Comparison of ENCODE assay signal across 8 mouse cellular contexts in genomic region chr4:59582186-59582585, GRCm38 (mm10). TPM values are rescaled to one million over a fixed set of nuclear protein-coding genes. Genes with fewer than 3 reads are reported as not detected.
A peak's percentile ranks its signal among the peaks of the same experiment; 100 is the strongest.
DNase-seq lines count a peak whose midpoint lies in the region; ATAC-seq and TF ChIP-seq lines count a peak whose summit lies in the region.

No protein-coding gene starts in this region.

- no peak for ATAC-seq in heart, embryonic 15.5 days (replicated peaks; ENCODE audit: insufficient number of reproducible peaks, insufficient read depth, low FRiP score, low read depth)
- no peak for ATAC-seq in monocyte, adult 5-6 weeks (replicated peaks; ENCODE audit: insufficient number of reproducible peaks, low FRiP score, low TSS enrichment, poor library complexity, severe bottlenecking)

- no peaks in the 10 kb centered on the region for H3K27me3 ChIP-seq in kidney, adult 2 months (replicated peaks; ENCODE audit: control insufficient read depth, insufficient read depth, low read length)
- H3K27me3 ChIP-seq in heart, embryonic 15.5 days = no peaks in the 10 kb centered on the region

- H3K27ac ChIP-seq in kidney, adult 2 months (ENCODE audit: insufficient read depth, low read depth, low read length) = 0 out of 2 replicates have a peak overlapping the region, but pooled peaks have one; percentile 52
- H3K27ac ChIP-seq in bone marrow macrophage, adult 2 months (ENCODE audit: insufficient read depth, low read depth, low read length) = no peak overlapping the region
- H3K27ac ChIP-seq in heart, embryonic 15.5 days = peak overlapping the region; percentile 97; the same call in 1 of the 2 replicates
- no peak overlapping the region for H3K27ac ChIP-seq in macrophage

- no peak for TF ChIP-seq POLR2A in kidney, adult 2 months (IDR thresholded peaks at IDR 0.05; ENCODE audit: low read depth, low read length)
- TF ChIP-seq POLR2A in bone marrow macrophage, adult 2 months (IDR thresholded peaks at IDR 0.05; ENCODE audit: borderline replicate concordance, low read depth, low read length) = no peak

- WGBS in kidney, adult 2 months = 19% methylated on average over 6 of the region's 6 CpGs
- WGBS in heart, embryonic 15.5 days = 30% methylated on average over 6 of the region's 6 CpGs
- 32% methylated on average over 6 of the region's 6 CpGs for WGBS in macrophage (ENCODE audit: missing documents)

- H3K9ac ChIP-seq in heart, embryonic 15.5 days = peak overlapping the region; percentile 69

- DNase-seq in kidney, adult 2 months = peak; percentile 13
- DNase-seq in kidney, adult 11 months = no peak
- no peak for DNase-seq in spleen, postnatal 10 days (ENCODE audit: low spot score in 2 of 2)
- DNase-seq in thymus, postnatal 0 days (ENCODE audit: low spot score) = no peak

- no peak for TF ChIP-seq CTCF in kidney, adult 2 months (conservative IDR thresholded peaks at IDR 0.05; ENCODE audit: insufficient read depth, insufficient read length, low read depth, low read length)
- no peak for TF ChIP-seq CTCF in bone marrow macrophage, adult 2 months (IDR thresholded peaks at IDR 0.05; ENCODE audit: low read depth, low read length)

- no peaks in the 10 kb centered on the region for H3K36me3 ChIP-seq in kidney, adult 2 months (ENCODE audit: control insufficient read depth, insufficient read depth, low read length)
- no peaks in the 10 kb centered on the region for H3K36me3 ChIP-seq in heart, embryonic 15.5 days
- no peaks in the 10 kb centered on the region for H3K36me3 ChIP-seq in macrophage (ENCODE audit: inconsistent target)

- peak overlapping the region; percentile 49 for H3K4me3 ChIP-seq in kidney, adult 2 months (ENCODE audit: insufficient read depth, low read depth, low read length)
- peak overlapping the region; percentile 86; the same call in 1 of the 2 replicates for H3K4me3 ChIP-seq in bone marrow macrophage, adult 2 months (ENCODE audit: insufficient read depth, low read length)
- H3K4me3 ChIP-seq in heart, embryonic 15.5 days = peak overlapping the region; percentile 79
- H3K4me3 ChIP-seq in macrophage (ENCODE audit: inconsistent target) = peak overlapping the region; percentile 85

- H3K4me1 ChIP-seq in kidney, adult 2 months (ENCODE audit: control insufficient read depth, insufficient read depth, low read length) = peaks cover 14% of the 10 kb centered on the region; the same call in 1 of the 2 replicates
- peaks cover 7% of the 10 kb centered on the region for H3K4me1 ChIP-seq in bone marrow macrophage, adult 2 months (ENCODE audit: control insufficient read depth, insufficient read depth, low read length)
- peaks cover 19% of the 10 kb centered on the region for H3K4me1 ChIP-seq in heart, embryonic 15.5 days (replicated peaks)

- H3K4me2 ChIP-seq in heart, embryonic 15.5 days = peak overlapping the region; percentile 90

- no peaks in the 10 kb centered on the region for H3K9me3 ChIP-seq in heart, embryonic 15.5 days (replicated peaks)

- no peaks in the 10 kb centered on the region for H3K79me2 ChIP-seq in macrophage (ENCODE audit: inconsistent target)

RNA-seq across cellular contexts. Expression of gene Hsdl2, which starts 0.8 kb away (rescaled TPM):
- polyA plus RNA-seq in kidney, adult 2 months (2012; rRNA removed) = 21.0 and 27.8 TPM in 2 replicates
- 17.1 and 24.6 TPM in 2 replicates for polyA plus RNA-seq in bone marrow macrophage, adult 2 months (2012; ENCODE audit: insufficient read depth, insufficient read length, missing spikeins)
- 59.5 and 70.1 TPM in 2 replicates for polyA plus RNA-seq in heart, embryonic 15.5 days (2015; fragmentation: Nextera tagmentation; extraction: Ambion mirVana)
- 1 to 10 TPM in 22 of 26 experiments, under 1 TPM in 4; 0.51 to 6.9 (median 3.1) TPM for total RNA-seq in macrophage (2018; cell fraction: chromatin; rRNA removed)
- total RNA-seq in macrophage (2018; cell fraction: cytosol; rRNA removed) = 10 to 100 TPM in 25 of 26 experiments, 1 to 10 TPM in 1; 9.6 to 15.3 (median 12.9) TPM
- 1 to 10 TPM; 2.0 to 9.2 (median 5.4) TPM for total RNA-seq in macrophage (2018; cell fraction: nucleus; rRNA removed)
- polyA plus RNA-seq in macrophage (2018) = 10.6 to 19.8 TPM (median 15.6 TPM) in 3 replicates
- 58.4 and 60.0 TPM in 2 replicates for polyA plus RNA-seq in thymus, postnatal 0 days (2015; fragmentation: Nextera tagmentation; extraction: Ambion mirVana)
- total RNA-seq in monocyte, adult 5-6 weeks (2017) = 22.6 to 25.7 TPM (median 23.4 TPM) in 3 replicates

RNA-seq across cellular contexts. Expression of gene Ptbp3, which starts 33.0 kb away (rescaled TPM):
- polyA plus RNA-seq in kidney, adult 2 months (2012; rRNA removed) = 32.8 and 33.8 TPM in 2 replicates
- 139 and 159 TPM in 2 replicates for polyA plus RNA-seq in bone marrow macrophage, adult 2 months (2012; ENCODE audit: insufficient read depth, insufficient read length, missing spikeins)
- polyA plus RNA-seq in heart, embryonic 15.5 days (2015; fragmentation: Nextera tagmentation; extraction: Ambion mirVana) = 24.0 and 32.8 TPM in 2 replicates
- total RNA-seq in macrophage (2018; cell fraction: chromatin; rRNA removed) = 100 to 1,000 TPM; 141 to 413 (median 246) TPM
- total RNA-seq in macrophage (2018; cell fraction: cytosol; rRNA removed) = 100 to 1,000 TPM; 170 to 231 (median 203) TPM
- total RNA-seq in macrophage (2018; cell fraction: nucleus; rRNA removed) = 100 to 1,000 TPM; 155 to 273 (median 205) TPM
- polyA plus RNA-seq in macrophage (2018) = 98.5 to 135 TPM (median 111 TPM) in 3 replicates
- 61.3 and 64.5 TPM in 2 replicates for polyA plus RNA-seq in thymus, postnatal 0 days (2015; fragmentation: Nextera tagmentation; extraction: Ambion mirVana)
- total RNA-seq in monocyte, adult 5-6 weeks (2017) = 282 to 348 TPM (median 308 TPM) in 3 replicates

RNA-seq across cellular contexts. Expression of gene E130308A19Rik, which starts 43.8 kb away (rescaled TPM):
- 9.6 and 10.8 TPM in 2 replicates for polyA plus RNA-seq in kidney, adult 2 months (2012; rRNA removed)
- 2.2 and 3.9 TPM in 2 replicates for polyA plus RNA-seq in bone marrow macrophage, adult 2 months (2012; ENCODE audit: insufficient read depth, insufficient read length, missing spikeins)
- polyA plus RNA-seq in heart, embryonic 15.5 days (2015; fragmentation: Nextera tagmentation; extraction: Ambion mirVana) = 17.3 and 24.2 TPM in 2 replicates
- total RNA-seq in macrophage (2018; cell fraction: chromatin; rRNA removed) = 1 to 10 TPM in 25 of 26 experiments, under 1 TPM in 1; 0.84 to 8.8 (median 3.5) TPM
- 1 to 10 TPM in 25 of 26 experiments, under 1 TPM in 1; 0.99 to 3.6 (median 1.9) TPM for total RNA-seq in macrophage (2018; cell fraction: cytosol; rRNA removed)
- 1 to 10 TPM in 25 of 26 experiments, under 1 TPM in 1; 0.77 to 7.2 (median 3.5) TPM for total RNA-seq in macrophage (2018; cell fraction: nucleus; rRNA removed)
- 1.6 to 2.9 TPM (median 2.5 TPM) in 3 replicates for polyA plus RNA-seq in macrophage (2018)
- 12.0 and 13.7 TPM in 2 replicates for polyA plus RNA-seq in thymus, postnatal 0 days (2015; fragmentation: Nextera tagmentation; extraction: Ambion mirVana)
- total RNA-seq in monocyte, adult 5-6 weeks (2017) = 3.1 to 10.2 TPM (median 3.4 TPM) in 3 replicates

Comparison
In these comparisons a context has a peak if more than half of its experiments do, and no peak if none do; other contexts are left out.
1. H3K27ac ChIP-seq: peak in kidney, adult 2 months (single experiment) and heart, embryonic 15.5 days (single experiment); none in bone marrow macrophage, adult 2 months (single experiment) and macrophage (single experiment).
2. Peak in every context shown above with its lines, with median percentiles within 50 percentile points of each other: H3K4me3 ChIP-seq.